Mouse (Mus musculus): ENCODE measurements around the gene Ccdc170.
A peak's percentile ranks its signal among the peaks of the same experiment; 100 is the strongest.
"Not testable (repeated sequence)": the region's sequence is repeated elsewhere in the genome, so short reads cannot be mapped to it uniquely, and the experiment has no call there.

Ccdc170 gene

GRCm38 (mm10) chr10:4599591-4599990, 117.3 kb downstream of the Ccdc170 start:
- no peak for DNase-seq (ENCODE audit: low spot score in 2 of 2)

- DNase-seq (ENCODE audit: low spot score in 2 of 2): no peak
These were observed 118.6 kb downstream of the Ccdc170 start for GRCm38 (mm10) chr10:4600796-4601474.

GRCm38 (mm10) chr10:4601612-4602011, 119.3 kb downstream of the Ccdc170 start:
- not testable (repeated sequence) for DNase-seq (ENCODE audit: low spot score in 2 of 2)

- DNase-seq (ENCODE audit: low spot score in 2 of 2): no peak
These were observed 120.2 kb downstream of the Ccdc170 start for GRCm38 (mm10) chr10:4602466-4602865.

GRCm38 (mm10) chr10:4604527-4605209, 122.4 kb downstream of the Ccdc170 start:
- no peak for DNase-seq (ENCODE audit: low spot score in 2 of 2)

- no peak for DNase-seq (ENCODE audit: low spot score in 2 of 2)
These were observed 127.9 kb downstream of the Ccdc170 start for GRCm38 (mm10) chr10:4610234-4610633.

GRCm38 (mm10) chr10:4611386-4612155, 129.3 kb downstream of the Ccdc170 start, which contains the start of gene Esr1:
Gene Esr1, plus strand, starts transcription at chr10:4611593.
- DNase-seq (ENCODE audit: low spot score in 2 of 2): peak in 1 of 2 experiments; percentile 24

Data from spleen, postnatal 36 days (tissue).